Mouse (Mus musculus): ENCODE measurements around the gene Entpd7.

- TF ChIP-seq CTCF (IDR thresholded peaks at IDR 0.05; ENCODE audit: borderline replicate concordance, insufficient read depth, low read length) (no peak), POLR2A (IDR thresholded peaks at IDR 0.05; ENCODE audit: low read depth, low read length) (no peak)
Observed at GRCm38 (mm10) chr19:43681541-43681940, 7.9 kb upstream of the Entpd7 start.
